Mouse (Mus musculus): Measurements from ENCODE around the gene Gm3055. TPM values are rescaled to one million over a fixed set of nuclear protein-coding genes. Genes with fewer than 3 reads are reported as not detected.
"Not testable (repeated sequence)": the region's sequence is repeated elsewhere in the genome, so short reads cannot be mapped to it uniquely, and the experiment has no call there.

The Gm3055 gene
- 7.0 and 10.1 TPM in 2 replicates for total RNA-seq (2012; rRNA removed)

DNA sequence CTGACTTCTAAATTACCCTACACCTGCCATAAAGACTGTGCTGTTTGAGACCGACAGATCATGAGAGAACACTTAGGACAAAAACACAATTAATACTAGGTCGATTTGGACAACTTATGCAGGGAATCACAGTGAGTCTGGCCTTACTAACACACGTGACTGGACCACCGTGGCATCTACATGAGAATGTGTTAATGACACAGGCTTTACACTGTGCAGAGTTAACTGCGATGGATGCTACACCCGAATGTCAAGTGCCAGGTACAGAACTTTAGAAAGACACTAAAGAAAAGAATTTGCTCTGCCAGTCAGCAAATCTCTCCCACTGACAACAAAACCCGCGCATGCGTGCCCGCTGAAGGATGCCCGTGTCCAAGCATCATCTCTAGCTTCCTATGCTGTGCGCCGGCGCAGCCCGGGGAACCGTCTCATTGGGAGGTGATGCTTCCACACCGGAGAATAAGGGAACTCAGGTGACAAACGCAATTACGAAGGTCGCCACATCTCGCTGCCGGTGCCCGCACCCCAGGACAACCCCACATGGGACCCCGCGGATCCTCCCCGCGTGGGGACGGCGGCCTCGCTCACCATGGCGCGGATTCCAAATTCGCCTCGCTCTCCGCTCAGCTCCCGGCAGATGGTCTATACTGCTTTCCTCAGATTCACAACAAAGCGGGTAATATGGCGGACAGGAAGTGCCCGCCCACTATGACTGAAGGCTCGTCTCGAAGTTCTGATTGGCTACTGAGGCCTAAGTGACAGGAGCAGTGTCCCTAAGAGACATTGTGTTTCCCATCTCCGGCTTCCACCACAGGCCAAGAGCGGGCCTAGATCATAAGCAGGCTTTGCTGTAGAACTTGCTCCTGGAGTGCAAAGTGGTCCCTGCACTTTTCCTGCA, at the start of gene Gm3055:
TSS of gene Gm3055 (minus strand) at position 656 of the 898 bp plus-strand sequence.
- H3K9me3 ChIP-seq (ENCODE audit: control insufficient read depth, insufficient read depth, low read depth, low read length); H3K27ac ChIP-seq (ENCODE audit: insufficient read depth, low read depth, low read length, poor library complexity, severe bottlenecking); in situ Hi-C loops (cut with MboI; ENCODE audit: low sequenced_read_pairs in 2 of 2, unreplicated experiment in 2 of 2); DNase-seq (ENCODE audit: low read depth, low spot score); H3K36me3 ChIP-seq (ENCODE audit: control insufficient read depth, insufficient read depth, low read length, poor library complexity, severe bottlenecking); H3K4me1 ChIP-seq (ENCODE audit: control insufficient read depth in 2 of 2, insufficient read depth in 2 of 2, low read length in 2 of 2, poor library complexity in 1 of 2); H3K9ac ChIP-seq (ENCODE audit: insufficient read depth, low read depth, low read length, poor library complexity, severe bottlenecking); H3K4me3 ChIP-seq (ENCODE audit: insufficient read depth in 1 of 2, low read depth in 1 of 2, low read length in 2 of 2, poor library complexity in 1 of 2, severe bottlenecking in 1 of 2): not testable (repeated sequence)

DNA sequence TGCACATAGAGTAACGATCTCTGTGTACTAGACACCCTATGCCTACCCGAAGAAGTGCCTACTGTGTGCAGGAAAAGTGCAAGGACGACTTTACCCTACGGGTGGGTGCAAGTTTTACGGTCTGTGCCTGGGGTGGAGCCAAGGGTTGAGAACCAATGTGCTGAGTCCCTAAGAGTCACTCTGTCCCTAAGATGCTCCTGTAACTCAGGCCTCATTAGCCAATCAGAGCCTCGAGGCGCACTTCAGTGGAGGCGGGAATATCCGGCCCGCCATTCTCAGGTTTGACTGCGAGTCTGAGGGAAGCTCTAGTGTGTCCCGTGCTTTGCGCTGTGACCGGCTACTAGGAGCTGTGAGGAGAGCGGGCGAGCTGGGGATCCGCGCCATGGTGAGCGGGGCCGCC, 40.9 kb upstream of the Gm3055 start, which contains the start of gene Gm4767:
TSS of gene Gm4767 (plus strand) at position 288 of the 400 bp plus-strand sequence.
- H3K9me3 ChIP-seq (ENCODE audit: control insufficient read depth, insufficient read depth, low read depth, low read length); H3K27ac ChIP-seq (ENCODE audit: insufficient read depth, low read depth, low read length, poor library complexity, severe bottlenecking); in situ Hi-C loops (cut with MboI; ENCODE audit: low sequenced_read_pairs in 2 of 2, unreplicated experiment in 2 of 2); H3K4me3 ChIP-seq (ENCODE audit: insufficient read depth in 1 of 2, low read depth in 1 of 2, low read length in 2 of 2, poor library complexity in 1 of 2, severe bottlenecking in 1 of 2); DNase-seq (ENCODE audit: low read depth, low spot score); H3K9ac ChIP-seq (ENCODE audit: insufficient read depth, low read depth, low read length, poor library complexity, severe bottlenecking); H3K36me3 ChIP-seq (ENCODE audit: control insufficient read depth, insufficient read depth, low read length, poor library complexity, severe bottlenecking); H3K4me1 ChIP-seq (ENCODE audit: control insufficient read depth in 2 of 2, insufficient read depth in 2 of 2, low read length in 2 of 2, poor library complexity in 1 of 2): not testable (repeated sequence)

DNA sequence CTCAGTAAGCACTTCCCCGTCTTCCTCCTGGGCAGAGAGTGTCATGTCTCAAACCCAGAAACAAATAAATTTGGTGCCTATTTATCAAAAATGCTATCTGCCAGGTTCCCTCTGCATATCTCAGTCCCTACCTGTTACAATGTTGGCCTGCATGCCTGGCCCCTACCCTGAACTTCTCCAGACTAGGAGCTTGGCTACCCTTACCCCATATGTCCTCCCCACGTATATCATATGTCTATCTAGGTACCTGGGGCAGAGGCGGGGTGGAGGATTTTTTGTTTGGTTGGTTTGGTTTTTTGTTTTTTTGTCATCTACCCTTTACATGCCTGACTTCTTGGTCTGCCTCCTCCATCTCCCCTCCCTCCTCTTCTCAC, 430 bp upstream of the Gm3055 start:
- H3K36me3 ChIP-seq (ENCODE audit: control insufficient read depth, insufficient read depth, low read length, poor library complexity, severe bottlenecking); H3K4me1 ChIP-seq (ENCODE audit: control insufficient read depth in 2 of 2, insufficient read depth in 2 of 2, low read length in 2 of 2, poor library complexity in 1 of 2); DNase-seq (ENCODE audit: low read depth, low spot score); H3K9me3 ChIP-seq (ENCODE audit: control insufficient read depth, insufficient read depth, low read depth, low read length); in situ Hi-C loops (cut with MboI; ENCODE audit: low sequenced_read_pairs in 2 of 2, unreplicated experiment in 2 of 2); H3K4me3 ChIP-seq (ENCODE audit: insufficient read depth in 1 of 2, low read depth in 1 of 2, low read length in 2 of 2, poor library complexity in 1 of 2, severe bottlenecking in 1 of 2); H3K9ac ChIP-seq (ENCODE audit: insufficient read depth, low read depth, low read length, poor library complexity, severe bottlenecking); H3K27ac ChIP-seq (ENCODE audit: insufficient read depth, low read depth, low read length, poor library complexity, severe bottlenecking): not testable (repeated sequence)

DNA sequence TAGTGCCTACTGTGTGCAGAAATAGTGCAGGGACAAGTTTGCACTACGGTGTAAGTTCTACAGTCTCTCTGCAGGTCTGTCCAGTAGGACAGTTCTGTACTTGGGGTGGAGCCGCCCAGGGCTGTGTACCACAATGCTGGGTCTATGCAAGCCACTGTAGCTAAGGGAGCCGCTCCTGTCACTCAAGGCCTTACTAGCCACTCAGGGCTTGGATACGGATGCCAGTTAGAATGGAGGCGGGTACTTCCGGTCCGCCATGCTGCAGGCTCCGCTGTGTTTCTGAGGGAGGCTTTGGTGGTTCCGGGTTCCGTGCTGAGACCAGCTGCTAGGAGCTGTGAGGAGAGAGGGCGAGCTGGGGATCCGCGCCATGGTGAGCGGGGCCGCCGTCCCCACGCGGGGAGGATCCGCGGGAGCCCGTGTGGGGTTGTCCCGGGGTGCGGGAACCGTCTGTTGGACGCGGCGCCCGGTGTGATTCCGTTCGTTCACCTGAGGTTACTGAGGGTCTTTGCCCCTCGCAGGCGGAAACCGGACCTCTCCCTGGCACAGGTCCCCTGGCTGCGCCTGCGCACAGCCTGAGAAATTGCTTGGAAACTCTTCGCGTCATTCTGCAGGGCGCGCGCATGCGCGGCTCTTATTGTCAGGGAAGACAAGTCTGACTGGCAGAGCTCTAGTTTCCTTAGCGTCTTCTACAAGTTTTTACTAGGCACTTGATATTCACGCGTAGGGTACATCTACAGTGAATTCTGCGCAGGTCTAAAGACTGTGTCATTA, 66.2 kb downstream of the Gm3055 start, which contains the start of gene Zfp433:
TSS of gene Zfp433 (plus strand) at position 295 of the 771 bp plus-strand sequence.
- not testable (repeated sequence) for H3K9me3 ChIP-seq (ENCODE audit: control insufficient read depth, insufficient read depth, low read depth, low read length)

More for the DNA sequence above, 66.2 kb downstream of the Gm3055 start, which contains the start of gene Zfp433:
- in situ Hi-C loops (cut with MboI; ENCODE audit: low sequenced_read_pairs in 2 of 2, unreplicated experiment in 2 of 2); H3K4me1 ChIP-seq (ENCODE audit: control insufficient read depth in 2 of 2, insufficient read depth in 2 of 2, low read length in 2 of 2, poor library complexity in 1 of 2); H3K9ac ChIP-seq (ENCODE audit: insufficient read depth, low read depth, low read length, poor library complexity, severe bottlenecking); H3K4me3 ChIP-seq (ENCODE audit: insufficient read depth in 1 of 2, low read depth in 1 of 2, low read length in 2 of 2, poor library complexity in 1 of 2, severe bottlenecking in 1 of 2); H3K27ac ChIP-seq (ENCODE audit: insufficient read depth, low read depth, low read length, poor library complexity, severe bottlenecking); DNase-seq (ENCODE audit: low read depth, low spot score); H3K36me3 ChIP-seq (ENCODE audit: control insufficient read depth, insufficient read depth, low read length, poor library complexity, severe bottlenecking): not testable (repeated sequence)

Other genes with a start within 250 kb of the Gm3055 start
- gene Gna15, start 246.9 kb downstream of the Gm3055 start, total RNA-seq (2012; rRNA removed): 11.8 and 16.6 TPM in 2 replicates
- gene Gna11, start 226.0 kb downstream of the Gm3055 start, total RNA-seq (2012; rRNA removed): 52.1 and 53.4 TPM in 2 replicates
- gene Aes, start 211.7 kb downstream of the Gm3055 start, total RNA-seq (2012; rRNA removed): 102 and 145 TPM in 2 replicates
- 2.4 and 2.6 TPM in 2 replicates for gene Tle2, start 196.6 kb downstream of the Gm3055 start, total RNA-seq (2012; rRNA removed)
- 17.7 and 22.0 TPM in 2 replicates for gene Tle6, start 170.1 kb downstream of the Gm3055 start, total RNA-seq (2012; rRNA removed)
- gene BC025920, start 164.9 kb downstream of the Gm3055 start, total RNA-seq (2012; rRNA removed): 2.3 and 2.5 TPM in 2 replicates
- gene Sirt6, start 143.4 kb downstream of the Gm3055 start, total RNA-seq (2012; rRNA removed): 14.5 and 16.7 TPM in 2 replicates
- 14.4 and 18.6 TPM in 2 replicates for gene Ankrd24, start 142.6 kb downstream of the Gm3055 start, total RNA-seq (2012; rRNA removed)
- 5.3 and 5.5 TPM in 2 replicates for gene Gm10778, start 122.1 kb downstream of the Gm3055 start, total RNA-seq (2012; rRNA removed)
- 6.1 and 7.3 TPM in 2 replicates for gene Zfp433, start 66.3 kb downstream of the Gm3055 start, total RNA-seq (2012; rRNA removed)
- 1.6 and 2.6 TPM in 2 replicates for gene Gm4767, start 41.0 kb upstream of the Gm3055 start, total RNA-seq (2012; rRNA removed)
- gene Gm32687, start 92.8 kb upstream of the Gm3055 start, total RNA-seq (2012; rRNA removed): not detected in 2 replicates
- gene Zfp781, start 159.3 kb upstream of the Gm3055 start, total RNA-seq (2012; rRNA removed): 6.2 and 6.6 TPM in 2 replicates

Data from ES-E14 (cell line).